Mouse (Mus musculus) MEL (cell line): Measurements from ENCODE around the gene Exoc3l. TPM values are rescaled to one million over a fixed set of nuclear protein-coding genes. Genes with fewer than 3 reads are reported as not detected.
A peak's percentile ranks its signal among the peaks of the same experiment; 100 is the strongest.

ENCODE experiments used
- DNase-seq: peaks from one replicate; pipeline ENCODE4 v3.0.0; 2011; ENCODE audit warnings: low read depth, low spot score
- H3K27ac ChIP-seq: 2 replicates; pipeline ENCODE4 v1.5.1; 2012; ENCODE audit warnings: low read depth, mild to moderate bottlenecking, control low read depth, low read length, moderate library complexity; ENCODE audit not compliant: control insufficient read depth
- H3K27me3 ChIP-seq, 2 experiments: fragments of 150-350 bp in 1 of 2; sonication (generic) in 1 of 2; 2 replicates each; pipeline ENCODE4 v1.6.1; 2012; ENCODE audit warnings: low read length in 2 of 2, mild to moderate bottlenecking in 2 of 2, improper control_type of control experiment in 1 of 2, moderate library complexity in 1 of 2; ENCODE audit not compliant: insufficient read depth in 2 of 2, control insufficient read depth in 1 of 2
- H3K36me3 ChIP-seq, 2 experiments: 2 replicates each; pipeline ENCODE4 v1.6.1; 2012 to 2014; ENCODE audit warnings: low read length in 2 of 2, improper control_type of control experiment in 1 of 2, inconsistent platforms in 1 of 2, mild to moderate bottlenecking in 1 of 2; ENCODE audit not compliant: insufficient read depth in 2 of 2, control insufficient read depth in 1 of 2
- H3K4me1 ChIP-seq, 2 experiments: fragments of 150-350 bp in 1 of 2; sonication (generic) in 1 of 2; 2 replicates each; pipeline ENCODE4 v1.6.1; 2012; ENCODE audit warnings: low read length in 2 of 2, improper control_type of control experiment in 1 of 2, mild to moderate bottlenecking in 1 of 2; ENCODE audit not compliant: insufficient read depth in 2 of 2, control insufficient read depth in 1 of 2
- H3K4me3 ChIP-seq, 2 experiments: fragments of 150-350 bp in 1 of 2; sonication (generic) in 1 of 2; 2 replicates each; pipeline ENCODE4 v1.5.1; 2012; ENCODE audit warnings: low read depth in 2 of 2, low read length in 2 of 2, mild to moderate bottlenecking in 2 of 2, moderate library complexity in 2 of 2, control low read depth in 1 of 2, improper control_type of control experiment in 1 of 2; ENCODE audit not compliant: control insufficient read depth in 1 of 2, insufficient read depth in 1 of 2
- H3K79me2 ChIP-seq: 2 replicates; pipeline ENCODE4 v1.6.1; 2012; ENCODE audit warnings: mild to moderate bottlenecking, low read length, moderate library complexity; ENCODE audit not compliant: control insufficient read depth, poor library complexity, insufficient read depth
- H3K9ac ChIP-seq: 2 replicates; pipeline ENCODE4 v1.6.1; 2012; ENCODE audit warnings: low read depth, mild to moderate bottlenecking, control low read depth, low read length, moderate library complexity; ENCODE audit not compliant: control insufficient read depth, poor library complexity, severe bottlenecking
- H3K9me3 ChIP-seq: fragments of 150-350 bp; sonication (generic); replicated peaks from 2 replicates; pipeline ENCODE4 v1.6.1; 2012; ENCODE audit warnings: mild to moderate bottlenecking, low read length, improper control_type of control experiment, moderate library complexity; ENCODE audit not compliant: insufficient read depth
- CTCF ChIP-seq, 3 experiments: IDR thresholded peaks in 2 of 3; conservative IDR thresholded peaks in 1 of 3; 2 replicates each; pipeline ENCODE4 v1.5.1; 2011 to 2012; ENCODE audit warnings: low read length in 3 of 3, low read depth in 2 of 3, mild to moderate bottlenecking in 2 of 3, improper control_type of control experiment in 1 of 3, inconsistent platforms in 1 of 3, mixed read lengths in 1 of 3, moderate library complexity in 1 of 3; ENCODE audit not compliant: control insufficient read depth in 1 of 3, insufficient read depth in 1 of 3, poor library complexity in 1 of 3, severe bottlenecking in 1 of 3
- E2F4 ChIP-seq: IDR thresholded peaks from 2 replicates; pipeline ENCODE4 v1.6.1; 2011; ENCODE audit warnings: low read depth, low read length, improper control_type of control experiment, borderline replicate concordance
- ETS1 ChIP-seq: IDR thresholded peaks from 2 replicates; pipeline ENCODE4 v1.6.1; 2012; ENCODE audit warnings: low read depth, mild to moderate bottlenecking, inconsistent platforms, low read length, improper control_type of control experiment, moderate library complexity
- GABPA ChIP-seq: IDR thresholded peaks from 2 replicates; pipeline ENCODE4 v1.6.1; 2012; ENCODE audit warnings: low read depth, mild to moderate bottlenecking, inconsistent platforms, low read length, improper control_type of control experiment, moderate library complexity
- GATA1 ChIP-seq: IDR thresholded peaks from 2 replicates; pipeline ENCODE4 v1.6.1; 2011; ENCODE audit warnings: low read depth, low read length, improper control_type of control experiment
- HCFC1 ChIP-seq: IDR thresholded peaks from 2 replicates; pipeline ENCODE4 v1.6.1; 2012; ENCODE audit warnings: low read depth, mild to moderate bottlenecking, inconsistent platforms, low read length, improper control_type of control experiment, moderate library complexity
- JUND ChIP-seq: IDR thresholded peaks from 2 replicates; pipeline ENCODE4 v1.6.1; 2011; ENCODE audit warnings: low read depth, mild to moderate bottlenecking, improper control_type of control experiment, low read length
- MAFK ChIP-seq: IDR thresholded peaks from 2 replicates; pipeline ENCODE4 v1.6.1; 2011; ENCODE audit warnings: low read depth, mild to moderate bottlenecking, low read length, improper control_type of control experiment, borderline replicate concordance
- MAZ ChIP-seq: IDR thresholded peaks from 2 replicates; pipeline ENCODE4 v1.6.1; 2012; ENCODE audit warnings: low read depth, mild to moderate bottlenecking, inconsistent platforms, low read length, improper control_type of control experiment
- MEF2A ChIP-seq: IDR thresholded peaks from 2 replicates; pipeline ENCODE4 v1.6.1; 2014; ENCODE audit warnings: low read depth, mild to moderate bottlenecking, inconsistent platforms, low read length, improper control_type of control experiment; ENCODE audit not compliant: poor library complexity, insufficient replicate concordance, severe bottlenecking; ENCODE audit errors: extremely low read depth
- MYB ChIP-seq: IDR thresholded peaks from 2 replicates; pipeline ENCODE4 v1.6.1; 2011; ENCODE audit warnings: mild to moderate bottlenecking, low read depth, low read length, improper control_type of control experiment
- NELFE ChIP-seq: IDR thresholded peaks from 2 replicates; pipeline ENCODE4 v1.6.1; 2011; ENCODE audit warnings: low read depth, low read length, improper control_type of control experiment
- POLR2AphosphoS2 ChIP-seq: IDR thresholded peaks from 2 replicates; pipeline ENCODE4 v1.6.1; 2011; ENCODE audit warnings: low read length, improper control_type of control experiment
- TAL1 ChIP-seq: IDR thresholded peaks from 2 replicates; pipeline ENCODE4 v1.6.1; 2012; ENCODE audit warnings: mild to moderate bottlenecking, inconsistent platforms, low read length, moderate library complexity, mixed read lengths
- TCF12 ChIP-seq: IDR thresholded peaks from 2 replicates; pipeline ENCODE4 v1.6.1; 2014; ENCODE audit warnings: low read depth, mild to moderate bottlenecking, inconsistent platforms, low read length, improper control_type of control experiment, moderate library complexity
- UBTF ChIP-seq: IDR thresholded peaks from 2 replicates; pipeline ENCODE4 v1.6.1; 2012; ENCODE audit warnings: low read depth, mild to moderate bottlenecking, inconsistent platforms, low read length, improper control_type of control experiment, moderate library complexity, borderline replicate concordance; ENCODE audit not compliant: insufficient read depth
- USF1 ChIP-seq: IDR thresholded peaks from 2 replicates; pipeline ENCODE4 v1.6.1; 2014; ENCODE audit warnings: low read depth, mild to moderate bottlenecking, inconsistent platforms, low read length, improper control_type of control experiment, moderate library complexity
- ZC3H11A ChIP-seq: IDR thresholded peaks from 2 replicates; pipeline ENCODE4 v1.6.1; 2012; ENCODE audit warnings: low read depth, mild to moderate bottlenecking, inconsistent platforms, low read length, improper control_type of control experiment
- ZKSCAN1 ChIP-seq: IDR thresholded peaks from 2 replicates; pipeline ENCODE4 v1.6.1; 2012; ENCODE audit warnings: low read depth, mild to moderate bottlenecking, inconsistent platforms, low read length, improper control_type of control experiment, moderate library complexity
- ZMIZ1 ChIP-seq: IDR thresholded peaks from 2 replicates; pipeline ENCODE4 v1.6.1; 2012; ENCODE audit warnings: low read depth, mild to moderate bottlenecking, inconsistent platforms, low read length, improper control_type of control experiment, moderate library complexity
- ZNF384 ChIP-seq: IDR thresholded peaks from 2 replicates; pipeline ENCODE4 v1.6.1; 2012; ENCODE audit warnings: low read depth, mild to moderate bottlenecking, inconsistent platforms, low read length, improper control_type of control experiment
- polyA plus RNA-seq, 2 experiments: library from polyadenylated mRNA; stranded (reverse) in 1 of 2; unstranded in 1 of 2; fragments of >175 nt in 1 of 2; fragments of >200 nt in 1 of 2; gene quantifications; 2 replicates each; pipeline versions ENCODE4 v1.2.1 to v1.2.4; 2012; ENCODE audit warnings: low replicate concordance in 2 of 2, low read depth in 1 of 2; ENCODE audit not compliant: insufficient read length in 2 of 2, insufficient read depth in 1 of 2, missing spikeins in 1 of 2
- total RNA-seq: library from RNA; depleted of rRNA; stranded (reverse); fragments of 300-350 nt; gene quantifications from 2 replicates; pipeline ENCODE4 v1.2.3, GENCODE M21; 2012

The Exoc3l gene
- total and polyA plus RNA-seq, 3 experiments, result 0.69 to 2.0 TPM; not detected in 1

DNA sequence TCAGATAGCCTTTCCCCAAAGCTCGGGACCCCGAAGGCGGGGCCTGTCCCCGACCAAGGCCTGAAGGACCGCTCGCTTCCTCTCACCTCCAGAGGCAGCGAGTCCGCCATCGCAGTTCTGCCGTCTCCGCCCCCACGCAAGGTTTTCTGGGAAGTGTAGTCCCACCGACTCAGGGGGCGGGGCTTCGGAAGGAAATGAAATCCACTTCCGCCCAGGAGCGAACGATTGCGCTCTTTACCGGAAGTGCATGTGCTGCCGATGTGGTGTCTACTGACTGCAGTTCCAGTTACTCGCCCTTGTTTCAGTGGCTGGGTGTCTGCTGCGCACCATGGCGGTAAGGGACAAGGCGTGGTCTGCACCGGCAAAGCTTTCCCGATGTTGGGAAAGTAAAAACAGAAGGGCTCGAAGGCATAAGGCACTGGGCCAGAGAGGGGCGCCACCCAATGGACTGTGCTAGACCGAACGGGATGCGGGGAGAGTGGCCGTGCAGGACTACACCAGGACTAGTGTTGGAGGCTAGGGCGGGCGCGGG, 30.3 kb upstream of the Exoc3l start, which contains the start of the genes Lrrc29 and Tmem208 (continued):
- peak; percentile 77; the same call in 1 of the 2 replicates for TF ChIP-seq ZMIZ1
- no peak for TF ChIP-seq TAL1
- TF ChIP-seq MEF2A, result no peak
- TF ChIP-seq ZC3H11A, result no peak
- TF ChIP-seq MYB, result no peak
- TF ChIP-seq USF1, result no peak
- TF ChIP-seq ETS1, result no peak; the same call in 1 of the 2 replicates
- TF ChIP-seq TCF12, result peak; percentile 82
- TF ChIP-seq MAZ, result no peak; the same call in 1 of the 2 replicates
- TF ChIP-seq NELFE, result peak; percentile 96
- no peak for TF ChIP-seq JUND
- TF ChIP-seq ZNF384, result no peak
- peak in 2 of 3 experiments; percentile 38; a peak in 4 of 6 replicates for TF ChIP-seq CTCF (IDR thresholded peaks at IDR 0.05 in 2 of 3, conservative IDR thresholded peaks at IDR 0.05 in 1 of 3; ENCODE audit: control insufficient read depth in 1 of 3, insufficient read depth in 1 of 3, low read depth in 2 of 3, low read length in 3 of 3, poor library complexity in 1 of 3, severe bottlenecking in 1 of 3)
- TF ChIP-seq POLR2AphosphoS2, result peak; percentile 82; the same call in 1 of the 2 replicates
- TF ChIP-seq GATA1, result no peak
- no peak for TF ChIP-seq GABPA
- no peak for TF ChIP-seq UBTF
- no peak for TF ChIP-seq MAFK
- TF ChIP-seq HCFC1, result peak; percentile 96
- TF ChIP-seq ZKSCAN1, result no peak

GRCm38 (mm10) chr8:105325641-105326093, 29.8 kb upstream of the Exoc3l start:
- H3K9me3 ChIP-seq, result no peaks in the 10 kb centered on the region
- peak overlapping the region; percentile 43 for H3K27ac ChIP-seq
- peaks cover 18 to 29% of the 10 kb centered on the region in 2 experiments for H3K4me1 ChIP-seq
- peaks cover 10 to 34% of the 10 kb centered on the region in 2 experiments for H3K36me3 ChIP-seq
- H3K4me3 ChIP-seq, result peak overlapping the region; percentile 81 to 88
- TF ChIP-seq ZC3H11A (no peak), CTCF (IDR thresholded peaks at IDR 0.05 in 2 of 3, conservative IDR thresholded peaks at IDR 0.05 in 1 of 3; ENCODE audit: control insufficient read depth in 1 of 3, insufficient read depth in 1 of 3, low read depth in 2 of 3, low read length in 3 of 3, poor library complexity in 1 of 3, severe bottlenecking in 1 of 3) (no peak), E2F4 (no peak)
- no peaks in the 10 kb centered on the region for H3K27me3 ChIP-seq
- peaks cover 20% of the 10 kb centered on the region for H3K79me2 ChIP-seq
- H3K9ac ChIP-seq, result peak overlapping the region; percentile 84
- DNase-seq, result no peak
